Mouse (Mus musculus) lung, embryonic 16.5 days (tissue): Measurements from ENCODE around the gene Zcchc7. TPM values are rescaled to one million over a fixed set of nuclear protein-coding genes. Genes with fewer than 3 reads are reported as not detected.
"Not testable (repeated sequence)": the region's sequence is repeated elsewhere in the genome, so short reads cannot be mapped to it uniquely, and the experiment has no call there.

Experiments used
- ATAC-seq: fragments of 200-750 bp; cut with Nextera tagmentation; 2 replicates; pipeline ENCODE4 v1.8.0; 2017; ENCODE audit warnings: low read depth, mild to moderate bottlenecking, moderate library complexity
- H3K27ac ChIP-seq: fragments of 300-500 bp; sonication (generic); 2 replicates; pipeline ENCODE4 v1.5.1; 2014; ENCODE audit warnings: mild to moderate bottlenecking, control low read depth, low read length
- H3K27me3 ChIP-seq: fragments of 300-500 bp; sonication (generic); 2 replicates; pipeline ENCODE4 v1.6.1; 2014; ENCODE audit warnings: low read depth, low read length, mixed read lengths; ENCODE audit not compliant: control insufficient read depth, insufficient read depth
- H3K36me3 ChIP-seq: fragments of 300-500 bp; sonication (generic); 2 replicates; pipeline ENCODE4 v1.6.1; 2014; ENCODE audit warnings: low read length; ENCODE audit not compliant: control insufficient read depth, insufficient read depth
- H3K4me1 ChIP-seq: fragments of 300-500 bp; sonication (generic); replicated peaks from 2 replicates; pipeline ENCODE4 v1.6.1; 2014; ENCODE audit warnings: low read length, mixed read lengths; ENCODE audit not compliant: control insufficient read depth, insufficient read depth
- H3K4me2 ChIP-seq: fragments of 300-500 bp; sonication (generic); 2 replicates; pipeline ENCODE4 v1.6.1; 2014; ENCODE audit warnings: low read depth, low read length, control low read depth
- H3K4me3 ChIP-seq: fragments of 300-500 bp; sonication (generic); 2 replicates; pipeline ENCODE4 v1.5.1; 2014; ENCODE audit warnings: mild to moderate bottlenecking, low read length, control low read depth
- H3K9ac ChIP-seq: fragments of 300-500 bp; sonication (generic); 2 replicates; pipeline ENCODE4 v1.6.1; 2014; ENCODE audit warnings: low read length, control low read depth
- H3K9me3 ChIP-seq: fragments of 300-500 bp; sonication (generic); 2 replicates; pipeline ENCODE4 v1.6.1; 2016; ENCODE audit warnings: low read length; ENCODE audit not compliant: control insufficient read depth
- WGBS: fragments of 180-500 bp; shearing (Covaris S2); extraction: QIAGEN DNeasy Blood & Tissue Kit; methylation state at CpG from one replicate; pipeline ENCODE4 v1.1.7; 2014; 5-methylcytosine and 5-hydroxymethylcytosine counted together
- polyA plus RNA-seq: library from polyadenylated mRNA; unstranded; fragments of >200 nt; fragmentation: Nextera tagmentation; extraction: Ambion mirVana; gene quantifications from 2 replicates; pipeline ENCODE4 v1.2.1, GENCODE M21; 2015

Zcchc7 gene
- polyA plus RNA-seq, 1 experiment from 2014 or later, result 36.6 TPM

DNA sequence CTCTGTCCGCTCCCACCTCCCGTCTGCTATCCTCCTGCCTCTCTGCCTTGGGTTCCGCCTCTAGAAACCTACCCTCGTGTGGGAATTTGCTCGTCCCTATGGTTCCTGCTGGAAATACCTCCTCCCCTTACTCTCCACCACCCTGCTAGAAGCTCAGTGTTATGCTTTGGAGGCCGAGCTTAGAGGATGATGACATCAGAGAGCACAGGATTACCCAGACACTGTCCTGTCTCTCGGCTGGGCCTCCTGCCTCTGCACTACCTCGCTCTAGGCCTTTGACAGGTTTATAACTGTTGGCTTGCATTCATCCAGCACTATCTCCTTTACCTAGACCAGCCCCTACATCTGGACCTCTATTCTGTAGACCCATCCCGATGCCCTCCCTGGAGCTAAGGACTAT lies 184.6 kb downstream of the Zcchc7 start:
- Histone ChIP-seq H3K4me3 (no peak overlapping the region), H3K9ac (no peak overlapping the region)

DNA sequence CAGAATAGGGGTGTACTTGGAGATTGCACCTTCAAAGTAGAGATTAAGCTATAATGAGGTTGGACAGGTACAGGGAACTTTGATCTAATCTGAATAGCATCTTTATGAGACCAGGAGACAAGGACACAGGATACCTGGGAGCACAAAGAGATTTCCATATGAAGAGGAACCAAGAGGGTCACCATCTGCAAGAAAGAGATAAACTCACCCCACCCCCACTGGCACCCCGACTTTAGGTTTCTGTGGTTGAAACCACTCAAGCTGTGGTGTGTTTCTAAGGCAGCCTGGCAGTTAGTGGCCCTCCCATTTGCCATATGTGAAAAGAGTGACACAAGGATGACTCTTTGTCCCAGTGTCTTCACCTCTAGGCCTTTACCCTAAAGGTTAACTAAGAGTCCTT lies 186.6 kb downstream of the Zcchc7 start:
- H3K4me2 ChIP-seq, result no peak overlapping the region
- no peak overlapping the region for H3K27ac ChIP-seq
- no peaks in the 10 kb centered on the region for H3K36me3 ChIP-seq
- 76% methylated on average over 1 of the region's 1 CpGs for WGBS
- no peak for ATAC-seq
- no peak overlapping the region for H3K4me3 ChIP-seq
- H3K27me3 ChIP-seq, result no peaks in the 10 kb centered on the region
- no peaks in the 10 kb centered on the region for H3K4me1 ChIP-seq
- no peaks in the 10 kb centered on the region for H3K9me3 ChIP-seq
- H3K9ac ChIP-seq, result no peak overlapping the region

More for the DNA sequence above, 184.6 kb downstream of the Zcchc7 start:
- no peak for ATAC-seq
- H3K4me1 ChIP-seq, result no peaks in the 10 kb centered on the region
- no peak overlapping the region for H3K27ac ChIP-seq
- no peaks in the 10 kb centered on the region for H3K9me3 ChIP-seq
- WGBS, result 73% methylated on average over 9 of the region's 9 CpGs
- H3K4me2 ChIP-seq, result no peak overlapping the region
- H3K27me3 ChIP-seq, result no peaks in the 10 kb centered on the region
- H3K36me3 ChIP-seq, result no peaks in the 10 kb centered on the region

DNA sequence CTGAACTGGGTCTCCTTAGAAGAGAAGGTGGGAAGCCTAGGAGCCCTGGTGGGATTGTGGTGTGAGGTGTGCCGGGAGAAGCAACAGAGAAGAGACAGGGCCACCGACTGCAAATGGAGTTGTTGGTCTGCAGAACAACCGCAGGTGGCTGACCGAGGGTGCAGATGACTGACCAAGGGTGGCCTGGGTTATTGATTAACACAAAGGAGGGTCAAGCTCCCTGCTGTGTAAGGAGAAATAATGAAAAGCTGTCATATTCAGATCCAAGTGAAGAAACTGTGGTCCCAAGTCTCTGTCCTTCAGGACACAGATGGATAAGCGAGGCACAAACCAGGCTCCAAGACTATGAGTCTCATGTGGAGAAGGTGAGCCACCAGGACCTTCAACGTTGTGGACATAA lies 187.8 kb downstream of the Zcchc7 start:
- no peak overlapping the region for H3K4me3 ChIP-seq
- no peaks in the 10 kb centered on the region for H3K9me3 ChIP-seq
- ATAC-seq, result no peak
- no peak overlapping the region for H3K4me2 ChIP-seq
- no peak overlapping the region for H3K9ac ChIP-seq
- no peaks in the 10 kb centered on the region for H3K4me1 ChIP-seq
- 77% methylated on average over 6 of the region's 6 CpGs for WGBS
- no peaks in the 10 kb centered on the region for H3K36me3 ChIP-seq
- H3K27ac ChIP-seq, result no peak overlapping the region
- no peaks in the 10 kb centered on the region for H3K27me3 ChIP-seq

DNA sequence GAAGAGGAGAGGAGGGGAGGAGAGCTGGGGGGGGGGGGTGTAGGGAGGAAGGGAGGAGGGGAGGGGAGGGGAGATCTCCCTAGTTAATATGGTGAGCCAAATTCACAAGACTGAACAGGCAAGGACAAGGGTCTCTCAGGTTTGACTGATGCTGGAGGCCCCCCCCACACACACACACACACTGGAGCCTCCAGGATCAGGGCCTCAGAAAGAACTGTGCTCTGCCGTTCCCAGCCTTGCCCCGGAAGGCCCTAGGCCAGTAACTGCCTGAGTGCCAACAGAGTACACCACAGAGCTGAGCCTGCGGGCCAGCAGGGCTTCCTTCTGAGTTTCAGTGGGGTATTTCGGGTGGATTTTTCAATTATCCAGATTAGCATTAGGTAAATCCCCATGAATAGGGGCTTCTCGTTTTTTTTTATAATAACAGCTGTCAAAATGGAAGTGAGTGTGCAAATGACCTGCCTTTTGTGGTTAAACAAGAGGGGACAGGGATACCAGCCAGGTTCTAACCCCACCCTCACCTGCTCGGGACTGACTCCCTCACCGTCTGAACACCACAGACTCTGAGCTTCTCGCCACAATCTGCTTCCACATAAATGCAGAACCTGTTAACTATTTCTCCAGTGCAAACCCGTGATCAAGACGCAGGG lies 188.9 kb downstream of the Zcchc7 start:
- 78% methylated on average over 10 of the region's 10 CpGs for WGBS
- H3K4me1 ChIP-seq, result no peaks in the 10 kb centered on the region
- no peak overlapping the region for H3K4me2 ChIP-seq
- H3K9ac ChIP-seq, result no peak overlapping the region
- no peaks in the 10 kb centered on the region for H3K9me3 ChIP-seq
- no peaks in the 10 kb centered on the region for H3K36me3 ChIP-seq
- H3K27ac ChIP-seq, result no peak overlapping the region
- ATAC-seq, result no peak
- H3K27me3 ChIP-seq, result no peaks in the 10 kb centered on the region
- H3K4me3 ChIP-seq, result no peak overlapping the region

DNA sequence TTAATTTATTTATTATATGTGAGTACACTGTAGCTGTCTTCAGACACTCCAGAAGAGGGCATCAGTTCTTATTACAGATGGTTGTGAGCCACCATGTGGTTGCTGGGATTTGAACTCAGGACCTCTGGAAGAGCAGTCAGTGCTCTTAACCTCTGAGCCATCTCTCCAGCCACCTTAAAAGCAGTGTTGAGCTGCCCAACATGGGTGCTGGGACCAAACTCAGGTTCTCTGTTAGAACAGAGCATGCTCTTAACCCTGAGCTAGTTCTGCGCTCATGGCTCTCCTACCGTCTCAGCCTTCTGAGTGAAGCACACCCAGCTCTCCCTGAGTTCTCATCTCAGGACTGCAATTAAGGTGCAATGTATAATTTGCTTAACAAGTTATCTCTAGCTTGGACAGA lies 190.4 kb downstream of the Zcchc7 start:
- not testable (repeated sequence) for ATAC-seq, H3K27ac ChIP-seq, H3K36me3 ChIP-seq, H3K4me1 ChIP-seq, H3K9me3 ChIP-seq, H3K27me3 ChIP-seq, H3K4me3 ChIP-seq, H3K9ac ChIP-seq, H3K4me2 ChIP-seq
- WGBS, result 93% methylated on average over 2 of the region's 2 CpGs

DNA sequence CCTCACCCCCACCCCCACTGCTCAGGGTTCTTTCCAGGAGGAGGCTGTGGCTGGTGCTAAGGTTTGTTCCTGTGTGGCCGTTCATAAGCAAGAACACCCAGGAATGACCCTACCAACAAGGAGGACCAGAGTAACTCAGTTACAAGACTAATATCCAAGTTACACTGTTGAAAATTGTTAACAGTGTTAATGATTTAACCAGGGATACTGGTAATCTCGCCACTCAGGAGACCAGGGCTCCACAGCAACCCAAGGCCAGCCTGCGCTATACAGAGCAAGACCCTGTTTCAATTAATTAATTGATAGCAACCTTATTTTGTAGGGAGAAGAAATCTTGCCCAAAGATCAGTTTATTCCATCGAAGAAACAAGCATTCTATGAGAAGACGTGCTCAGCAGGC lies 191.8 kb downstream of the Zcchc7 start:
- 76% methylated on average over 5 of the region's 5 CpGs for WGBS
- Histone ChIP-seq H3K9ac (no peak overlapping the region), H3K27ac (no peak overlapping the region), H3K4me3 (no peak overlapping the region), H3K4me1 (no peaks in the 10 kb centered on the region), H3K36me3 (no peaks in the 10 kb centered on the region), H3K4me2 (no peak overlapping the region), H3K9me3 (no peaks in the 10 kb centered on the region), H3K27me3 (no peaks in the 10 kb centered on the region)
- ATAC-seq, result no peak

DNA sequence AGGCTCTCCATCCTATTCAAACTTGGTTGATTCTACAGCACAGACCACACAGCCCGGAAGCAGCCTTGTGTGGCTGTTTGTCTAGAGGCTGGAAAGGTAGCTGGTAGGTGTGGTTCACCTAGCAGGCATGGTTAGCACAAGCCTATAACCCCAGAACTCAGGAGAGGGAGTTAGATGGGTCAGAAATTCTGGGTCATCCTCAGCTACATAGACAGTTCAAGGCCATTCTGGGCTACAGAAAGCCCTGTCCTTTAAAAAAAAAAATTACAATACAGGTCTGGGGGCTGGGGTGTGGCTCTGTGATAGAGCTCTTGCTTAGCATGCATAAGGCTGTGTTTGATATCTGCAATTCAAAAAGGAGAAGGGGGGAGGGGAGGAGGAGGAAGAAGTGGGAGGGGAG lies 192.6 kb downstream of the Zcchc7 start:
- Histone ChIP-seq H3K4me3 (no peak overlapping the region), H3K9ac (no peak overlapping the region), H3K4me2 (no peak overlapping the region), H3K27me3 (no peaks in the 10 kb centered on the region), H3K9me3 (no peaks in the 10 kb centered on the region), H3K4me1 (no peaks in the 10 kb centered on the region), H3K27ac (no peak overlapping the region), H3K36me3 (no peaks in the 10 kb centered on the region)
- WGBS, result 76% methylated on average over 1 of the region's 1 CpGs
- ATAC-seq, result no peak

DNA sequence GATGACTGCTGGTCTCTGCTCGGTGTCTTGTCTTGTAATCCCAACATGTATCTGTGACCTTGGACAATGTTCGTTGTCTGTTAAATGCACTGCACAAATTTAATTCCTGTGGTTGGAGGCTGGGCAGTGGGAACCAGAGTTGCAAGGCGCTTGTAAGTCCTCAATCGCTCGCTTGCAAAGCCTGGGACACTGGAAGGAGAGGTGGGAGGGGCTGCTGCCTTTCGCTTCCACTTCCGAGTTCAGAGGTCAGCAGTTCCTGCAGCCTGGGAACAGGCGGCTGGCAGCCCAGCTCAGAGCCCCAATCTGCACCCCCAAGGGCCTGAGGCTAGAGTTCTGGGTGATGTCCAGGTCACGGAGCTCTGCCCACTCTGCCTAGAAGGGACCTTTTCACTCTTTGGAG lies 197.4 kb downstream of the Zcchc7 start:
- no peak for ATAC-seq
- Histone ChIP-seq H3K36me3 (no peaks in the 10 kb centered on the region), H3K9ac (no peak overlapping the region), H3K4me3 (no peak overlapping the region), H3K9me3 (no peaks in the 10 kb centered on the region), H3K4me1 (no peaks in the 10 kb centered on the region), H3K27me3 (no peaks in the 10 kb centered on the region), H3K4me2 (no peak overlapping the region), H3K27ac (no peak overlapping the region)
- 65% methylated on average over 9 of the region's 9 CpGs for WGBS

DNA sequence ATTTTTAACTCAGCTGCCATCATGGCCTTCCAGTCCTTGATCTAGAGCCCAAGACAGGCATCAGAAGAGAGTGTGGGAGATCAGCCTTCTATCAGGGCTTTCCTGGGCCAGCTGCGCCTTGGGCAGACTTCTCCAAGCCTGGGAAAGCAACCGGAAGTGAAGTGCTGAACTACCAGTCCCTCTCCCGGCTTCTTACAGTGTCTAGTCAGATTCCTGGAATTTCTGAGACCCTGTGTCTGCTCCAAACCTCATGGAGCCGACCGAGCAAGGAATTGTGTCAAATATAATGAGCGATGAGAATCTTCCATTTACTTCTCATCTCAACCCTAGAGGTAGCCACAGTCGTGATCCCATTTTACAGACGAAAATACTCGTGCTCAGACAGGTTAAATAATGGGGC lies 203.1 kb downstream of the Zcchc7 start:
- no peaks in the 10 kb centered on the region for H3K4me1 ChIP-seq
- no peaks in the 10 kb centered on the region for H3K9me3 ChIP-seq
- no peaks in the 10 kb centered on the region for H3K36me3 ChIP-seq
- no peak overlapping the region for H3K4me3 ChIP-seq
- ATAC-seq, result no peak
- 74% methylated on average over 9 of the region's 9 CpGs for WGBS
- no peak overlapping the region for H3K9ac ChIP-seq
- no peak overlapping the region for H3K4me2 ChIP-seq
- H3K27me3 ChIP-seq, result no peaks in the 10 kb centered on the region
- H3K27ac ChIP-seq, result no peak overlapping the region

DNA sequence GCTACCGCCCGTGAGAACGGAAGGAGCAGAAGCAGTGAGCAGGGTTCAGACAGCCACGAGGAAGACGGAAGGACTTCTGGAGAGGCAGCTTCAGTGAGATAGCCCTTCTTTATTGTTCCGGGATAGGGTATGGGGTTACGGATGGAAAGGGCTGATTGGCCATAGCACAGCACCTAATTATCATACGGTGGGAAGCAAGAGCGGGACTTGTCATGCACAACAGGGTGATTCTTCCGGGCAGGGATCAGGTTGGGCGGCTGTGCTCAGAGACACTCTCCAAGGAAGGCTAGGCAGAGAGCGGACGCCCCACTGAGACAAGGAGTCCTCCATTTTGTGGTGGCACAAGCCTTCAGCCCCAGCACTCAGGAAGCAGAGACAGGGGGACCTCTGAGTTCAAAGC lies 203.5 kb downstream of the Zcchc7 start:
- Histone ChIP-seq H3K4me3 (no peak overlapping the region), H3K27me3 (no peaks in the 10 kb centered on the region), H3K9me3 (no peaks in the 10 kb centered on the region), H3K27ac (no peak overlapping the region), H3K9ac (no peak overlapping the region), H3K4me2 (no peak overlapping the region), H3K4me1 (no peaks in the 10 kb centered on the region), H3K36me3 (no peaks in the 10 kb centered on the region)
- 91% methylated on average over 13 of the region's 13 CpGs for WGBS
- no peak for ATAC-seq
